Mouse (Mus musculus) CH12.LX (cell line): ENCODE results near the gene Clcc1. TPM values are rescaled to one million over a fixed set of nuclear protein-coding genes. Genes with fewer than 3 reads are reported as not detected.

ENCODE experiments used
- DNase-seq: peaks from one replicate; pipeline ENCODE4 v3.0.0-alpha.2; 2013; ENCODE audit errors: extremely low read depth
- H3K27ac ChIP-seq: 2 replicates; pipeline ENCODE4 v1.5.1; 2012; ENCODE audit warnings: low read depth, mild to moderate bottlenecking, control low read depth, moderate library complexity; ENCODE audit not compliant: insufficient read depth
- H3K27me3 ChIP-seq: replicated peaks from 2 replicates; pipeline ENCODE3; 2012; ENCODE audit warnings: inconsistent platforms
- H3K36me3 ChIP-seq, 2 experiments: replicated peaks in 1 of 2; 2 replicates each; pipeline versions ENCODE3 to v1.6.1; 2012; ENCODE audit warnings: inconsistent platforms in 1 of 2, low read length in 1 of 2, mild to moderate bottlenecking in 1 of 2, mixed read lengths in 1 of 2, moderate library complexity in 1 of 2; ENCODE audit not compliant: control insufficient read depth in 1 of 2, insufficient read depth in 1 of 2
- H3K4me1 ChIP-seq, 2 experiments: 2 replicates each; pipeline ENCODE4 v1.6.1; 2012; ENCODE audit warnings: inconsistent platforms in 1 of 2, moderate library complexity in 1 of 2; ENCODE audit not compliant: insufficient read depth in 2 of 2, control insufficient read depth in 1 of 2
- H3K4me2 ChIP-seq: 2 replicates; pipeline ENCODE4 v1.6.1; 2012; ENCODE audit warnings: low read depth, mild to moderate bottlenecking, control low read depth; ENCODE audit not compliant: poor library complexity, insufficient read depth, severe bottlenecking
- H3K4me3 ChIP-seq, 3 experiments: fragments of 150-350 bp in 1 of 3; sonication (generic) in 1 of 3; replicated peaks in 1 of 3; 2 replicates each; pipeline versions ENCODE3 to v1.5.1; 2011 to 2012; ENCODE audit warnings: low read depth in 2 of 3, low read length in 2 of 3, mild to moderate bottlenecking in 2 of 3, moderate library complexity in 2 of 3, control low read depth in 1 of 3, improper control_type of control experiment in 1 of 3, inconsistent platforms in 1 of 3, mixed read lengths in 1 of 3; ENCODE audit not compliant: poor library complexity in 1 of 3
- H3K79me2 ChIP-seq: replicated peaks from 2 replicates; pipeline ENCODE4 v1.6.1; 2012; ENCODE audit warnings: mild to moderate bottlenecking, moderate library complexity; ENCODE audit not compliant: control insufficient read depth, poor library complexity, insufficient read depth, severe bottlenecking; ENCODE audit errors: extremely low read depth
- H3K9ac ChIP-seq: 2 replicates; pipeline ENCODE4 v1.6.1; 2012; ENCODE audit warnings: low read depth, mild to moderate bottlenecking, control low read depth, moderate library complexity; ENCODE audit not compliant: insufficient read depth
- H3K9me3 ChIP-seq: replicated peaks from 2 replicates; pipeline ENCODE3; 2012; ENCODE audit warnings: low read length, inconsistent platforms, mixed read lengths
- BHLHE40 ChIP-seq: IDR thresholded peaks from 2 replicates; pipeline ENCODE4 v1.6.1; 2011; ENCODE audit warnings: mild to moderate bottlenecking, low read depth, low read length, improper control_type of control experiment
- CHD2 ChIP-seq: IDR thresholded peaks from 2 replicates; pipeline ENCODE4 v1.6.1; 2011; ENCODE audit warnings: low read length, improper control_type of control experiment
- E2F4 ChIP-seq: IDR thresholded peaks from 2 replicates; pipeline ENCODE4 v1.6.1; 2011; ENCODE audit warnings: low read depth, low read length, improper control_type of control experiment; ENCODE audit not compliant: insufficient replicate concordance
- EP300 ChIP-seq: IDR thresholded peaks from 2 replicates; pipeline ENCODE4 v1.6.1; 2011; ENCODE audit warnings: low read length, improper control_type of control experiment
- ETS1 ChIP-seq: conservative IDR thresholded peaks from 2 replicates; pipeline ENCODE4 v1.6.1; 2012; ENCODE audit warnings: low read depth, mild to moderate bottlenecking, inconsistent platforms, low read length, improper control_type of control experiment, moderate library complexity
- GABPA ChIP-seq: IDR thresholded peaks from 2 replicates; pipeline ENCODE4 v1.6.1; 2012; ENCODE audit warnings: low read depth, low read length, improper control_type of control experiment, inconsistent platforms; ENCODE audit not compliant: insufficient replicate concordance
- IRF4 ChIP-seq: IDR thresholded peaks from 2 replicates; pipeline ENCODE4 v1.6.1; 2014; ENCODE audit warnings: low read depth, mild to moderate bottlenecking, inconsistent platforms, low read length, improper control_type of control experiment
- JUN ChIP-seq: IDR thresholded peaks from 2 replicates; pipeline ENCODE4 v1.6.1; 2011; ENCODE audit warnings: low read depth, mild to moderate bottlenecking, low read length, improper control_type of control experiment, moderate library complexity; ENCODE audit not compliant: insufficient read depth
- MAFK ChIP-seq: IDR thresholded peaks from 2 replicates; pipeline ENCODE4 v1.6.1; 2011; ENCODE audit warnings: low read length, improper control_type of control experiment; ENCODE audit not compliant: insufficient replicate concordance
- MAX ChIP-seq: IDR thresholded peaks from 2 replicates; pipeline ENCODE4 v1.6.1; 2011; ENCODE audit warnings: low read length, improper control_type of control experiment
- MAZ ChIP-seq: IDR thresholded peaks from 2 replicates; pipeline ENCODE4 v1.6.1; 2012; ENCODE audit warnings: low read depth, mild to moderate bottlenecking, inconsistent platforms, low read length, improper control_type of control experiment, moderate library complexity
- MXI1 ChIP-seq: IDR thresholded peaks from 2 replicates; pipeline ENCODE4 v1.6.1; 2011; ENCODE audit warnings: mild to moderate bottlenecking, low read depth, low read length, improper control_type of control experiment
- MYC ChIP-seq: IDR thresholded peaks from 2 replicates; pipeline ENCODE4 v1.6.1; 2011; ENCODE audit warnings: low read depth, mild to moderate bottlenecking, improper control_type of control experiment, low read length
- NELFE ChIP-seq: IDR thresholded peaks from 2 replicates; pipeline ENCODE4 v1.6.1; 2011; ENCODE audit warnings: low read depth, low read length, improper control_type of control experiment
- PAX5 ChIP-seq: IDR thresholded peaks from 2 replicates; pipeline ENCODE4 v1.6.1; 2012; ENCODE audit warnings: low read length, inconsistent platforms, mixed read lengths
- POLR2AphosphoS2 ChIP-seq: IDR thresholded peaks from 2 replicates; pipeline ENCODE4 v1.6.1; 2011; ENCODE audit warnings: low read depth, low read length, improper control_type of control experiment
- RAD21 ChIP-seq: IDR thresholded peaks from 2 replicates; pipeline ENCODE4 v1.6.1; 2011; ENCODE audit warnings: low read depth, mild to moderate bottlenecking, low read length, improper control_type of control experiment, moderate library complexity
- SMC3 ChIP-seq: IDR thresholded peaks from 2 replicates; pipeline ENCODE4 v1.6.1; 2011; ENCODE audit warnings: low read depth, low read length, improper control_type of control experiment
- TBP ChIP-seq: conservative IDR thresholded peaks from 2 replicates; pipeline ENCODE4 v1.6.1; 2011; ENCODE audit warnings: low read depth, low read length, improper control_type of control experiment
- TCF12 ChIP-seq: IDR thresholded peaks from 2 replicates; pipeline ENCODE4 v1.6.1; 2014; ENCODE audit warnings: low read depth, mild to moderate bottlenecking, inconsistent platforms, low read length, improper control_type of control experiment
- USF1 ChIP-seq: IDR thresholded peaks from 2 replicates; pipeline ENCODE4 v1.6.1; 2014; ENCODE audit warnings: low read depth, mild to moderate bottlenecking, inconsistent platforms, low read length, improper control_type of control experiment
- USF2 ChIP-seq: conservative IDR thresholded peaks from 2 replicates; pipeline ENCODE4 v1.6.1; 2011; ENCODE audit warnings: low read depth, low read length, improper control_type of control experiment
- dilution Hi-C: fragments of 300-500 bp; cut with MboI; formaldehyde crosslinking; loops from 2 replicates; pipeline ENCODE4 v1.14.3; 2020; ENCODE audit warnings: low sequenced_read_pairs; ENCODE audit not compliant: extremely low pct_unique_long_range_greater_than_20kb, extremely low pct_ligation_motif_present
- in situ Hi-C: fragments of 300-500 bp; cut with MboI; formaldehyde crosslinking; loops from 3 replicates; pipeline ENCODE4 v1.14.3; 2019; ENCODE audit warnings: low sequenced_read_pairs, low pct_ligation_motif_present, low pct_unique_long_range_greater_than_20kb, mixed read lengths
- polyA plus RNA-seq: library from polyadenylated mRNA; unstranded; fragments of >175 nt; gene quantifications from 2 replicates; pipeline ENCODE4 v1.2.1, GENCODE M21; 2012; ENCODE audit warnings: low read depth; ENCODE audit not compliant: insufficient read length
- total RNA-seq, 2 experiments: library from RNA; depleted of rRNA; stranded (reverse); fragments of 300-350 nt in 1 of 2; fragments of >200 nt in 1 of 2; gene quantifications; 2 replicates each; pipeline ENCODE4 v1.2.3; 2012 to 2014

The Clcc1 gene
- total and polyA plus RNA-seq, 3 experiments: 31.6 to 51.4 (median 36.3) TPM

GRCm38 (mm10) chr3:108714837-108715236 is 61.1 kb downstream of the Clcc1 start:
- Histone ChIP-seq H3K4me3 (no peak overlapping the region), H3K4me1 (peaks cover 3 to 10% of the 10 kb centered on the region in 2 experiments; a peak in 3 of 4 replicates), H3K27ac (no peak overlapping the region), H3K9me3 (no peaks in the 10 kb centered on the region), H3K4me2 (no peak overlapping the region), H3K36me3 (no peaks in the 10 kb centered on the region), H3K9ac (no peak overlapping the region), H3K79me2 (no peaks in the 10 kb centered on the region), H3K27me3 (peaks cover 5% of the 10 kb centered on the region)
- in situ Hi-C loops: no loop called here
- DNase-seq: no peak
- no peak for TF ChIP-seq RAD21
- TF ChIP-seq MAFK: no peak
- TF ChIP-seq EP300: no peak
- no peak for TF ChIP-seq MXI1
- no peak for TF ChIP-seq SMC3
- no peak for TF ChIP-seq NELFE
- no peak for TF ChIP-seq POLR2AphosphoS2
- TF ChIP-seq PAX5: no peak
- TF ChIP-seq TCF12: no peak
- no peak for TF ChIP-seq BHLHE40
- no peak for TF ChIP-seq TBP
- TF ChIP-seq USF2: no peak
- no peak for TF ChIP-seq MAX
- no peak for TF ChIP-seq E2F4
- TF ChIP-seq USF1: no peak
- TF ChIP-seq CHD2: no peak
- TF ChIP-seq ETS1: no peak
- TF ChIP-seq MYC: no peak
- TF ChIP-seq JUN: no peak
- no peak for TF ChIP-seq GABPA
- dilution Hi-C loops: no loop called here

GRCm38 (mm10) chr3:108717896-108718502 is 64.3 kb downstream of the Clcc1 start:
- H3K27ac ChIP-seq: no peak overlapping the region
- peaks cover 3 to 22% of the 10 kb centered on the region in 2 experiments; a peak in 3 of 4 replicates for H3K4me1 ChIP-seq
- H3K36me3 ChIP-seq: no peaks in the 10 kb centered on the region
- H3K9ac ChIP-seq: no peak overlapping the region
- H3K79me2 ChIP-seq: no peaks in the 10 kb centered on the region
- peaks cover 12% of the 10 kb centered on the region for H3K27me3 ChIP-seq
- H3K9me3 ChIP-seq: no peaks in the 10 kb centered on the region
- peak overlapping the region; percentile 7; the same call in 1 of the 2 replicates for H3K4me2 ChIP-seq
- peak; percentile 59; the same call in 1 of the 2 replicates for TF ChIP-seq EP300
- peak; percentile 82 for TF ChIP-seq IRF4
- TF ChIP-seq MAFK: peak; percentile 83
- TF ChIP-seq RAD21: no peak
- TF ChIP-seq MAZ: no peak
- DNase-seq: peak; percentile 29
- dilution Hi-C loops (no loop called here), in situ Hi-C loops (no loop called here)
- no peak overlapping the region for H3K4me3 ChIP-seq
